Mouse (Mus musculus) thymus, postnatal 14 days (tissue): ENCODE results near the gene Procr.
A peak's percentile ranks its signal among the peaks of the same experiment; 100 is the strongest.

ENCODE experiments used
- DNase-seq: peaks from one replicate; pipeline ENCODE4 v3.0.0; 2021

The Procr gene

DNA sequence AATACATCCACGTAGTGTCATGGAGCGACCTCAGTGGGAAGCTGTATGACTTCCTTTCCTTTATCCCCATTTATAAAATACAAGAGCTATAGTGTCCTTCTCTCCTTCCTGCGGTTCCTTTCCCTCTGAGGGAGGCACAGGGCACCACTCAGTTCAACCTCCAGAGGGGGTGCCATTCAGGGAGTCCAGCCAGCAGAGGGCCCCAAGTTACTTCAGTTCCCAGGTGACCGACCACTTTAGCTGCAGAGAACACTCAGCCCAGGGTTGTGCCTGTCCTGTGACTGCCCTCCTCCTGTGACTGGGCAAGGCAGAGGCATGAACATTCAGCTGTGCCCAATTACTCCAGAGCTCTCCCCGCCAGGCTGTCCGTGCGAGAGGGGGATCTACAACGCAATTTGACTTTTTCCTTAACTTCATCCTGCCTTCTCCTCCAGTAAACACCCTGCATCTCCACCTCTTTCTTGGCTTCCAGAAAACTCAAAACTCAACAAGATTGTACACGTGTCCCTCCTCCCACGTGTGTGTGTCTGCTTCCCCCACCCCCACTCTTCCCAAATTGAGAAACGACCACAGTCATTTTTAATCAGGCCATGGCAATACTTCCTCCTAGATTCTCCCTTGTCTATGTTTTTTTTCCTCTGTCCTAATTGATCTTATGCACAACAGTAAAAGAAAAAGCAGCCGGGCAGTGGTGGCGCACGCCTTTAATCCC is 6.1 kb downstream of the Procr start:
- peak; percentile 14 for DNase-seq

GRCm38 (mm10) chr2:155764679-155765418 is 13.9 kb downstream of the Procr start:
- DNase-seq, result peak; percentile 82

GRCm38 (mm10) chr2:155773664-155774063 is 22.7 kb downstream of the Procr start:
- DNase-seq, result no peak

DNA sequence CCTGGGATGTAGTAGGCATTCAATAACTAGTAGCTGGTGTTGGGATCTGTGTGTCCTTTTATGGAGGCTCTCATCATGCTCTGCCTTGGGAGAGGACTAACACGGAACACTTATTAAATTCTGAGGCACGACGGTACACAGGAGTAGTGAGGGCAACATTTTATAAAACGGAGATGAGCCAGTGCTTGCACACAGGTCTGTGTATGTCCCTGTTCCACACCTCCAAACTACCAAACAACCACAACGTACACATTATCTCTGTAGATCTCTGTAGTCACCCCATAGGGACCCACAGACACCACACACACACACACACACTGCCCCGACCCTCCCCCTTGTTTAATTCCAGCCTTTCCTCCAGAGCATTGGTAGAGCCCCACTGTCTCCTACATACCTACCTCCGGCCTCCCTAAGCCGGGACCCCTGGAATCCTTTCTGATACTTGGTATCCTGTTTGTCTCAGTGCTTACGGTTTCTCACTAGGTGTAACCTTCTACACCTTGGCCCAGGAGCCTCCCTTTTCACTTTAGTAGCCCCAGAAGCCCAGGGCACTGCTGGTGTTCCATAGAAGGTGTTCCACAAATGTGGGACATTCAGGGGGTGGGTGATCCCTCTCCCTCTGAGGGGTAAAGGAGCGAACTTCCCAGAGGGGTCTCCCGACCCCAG is 23.5 kb downstream of the Procr start:
- no peak for DNase-seq

DNA sequence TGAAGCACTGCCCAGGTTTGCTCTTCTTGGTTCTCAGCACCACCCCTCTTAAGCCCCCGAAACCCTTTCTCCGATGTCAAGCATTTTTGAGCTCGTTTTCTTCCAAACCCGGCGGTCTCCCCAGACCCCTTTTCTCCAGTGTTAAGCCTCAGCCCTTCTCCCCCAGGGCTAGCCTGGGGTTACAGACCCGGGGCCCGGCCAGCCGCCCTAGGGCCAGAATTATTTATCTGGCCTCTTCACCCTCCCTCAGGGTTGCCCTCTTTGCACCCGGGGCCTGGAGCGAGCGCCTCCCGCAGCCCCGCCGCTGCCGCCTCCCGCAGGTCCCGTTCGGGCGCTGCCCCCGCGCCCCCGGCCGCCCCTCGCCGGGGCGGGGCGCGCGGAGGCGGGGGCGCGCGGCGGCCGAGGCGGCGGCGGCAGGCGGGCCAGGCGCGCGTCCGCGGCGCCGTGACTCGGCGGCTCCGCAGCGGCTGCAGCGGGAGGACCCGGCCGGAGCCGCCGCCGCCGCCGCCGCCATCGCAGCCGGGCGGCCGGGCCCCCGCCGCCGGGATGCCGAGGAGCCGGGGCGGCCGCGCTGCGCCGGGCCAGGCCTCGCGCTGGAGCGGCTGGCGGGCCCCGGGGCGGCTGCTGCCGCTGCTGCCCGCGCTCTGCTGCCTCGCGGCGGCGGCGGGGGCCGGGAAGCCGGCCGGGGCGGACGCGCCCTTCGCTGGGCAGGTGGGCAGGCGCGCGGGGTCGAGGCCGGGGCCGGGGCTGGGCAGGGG is 24.2 kb downstream of the Procr start, which contains the start of gene Mmp24:
Mmp24 (plus strand) TSS at position 416 of the 758 bp plus-strand sequence.
- DNase-seq, result no peak

GRCm38 (mm10) chr2:155775685-155776263 is 24.9 kb downstream of the Procr start:
- peak; percentile 50 for DNase-seq

DNA sequence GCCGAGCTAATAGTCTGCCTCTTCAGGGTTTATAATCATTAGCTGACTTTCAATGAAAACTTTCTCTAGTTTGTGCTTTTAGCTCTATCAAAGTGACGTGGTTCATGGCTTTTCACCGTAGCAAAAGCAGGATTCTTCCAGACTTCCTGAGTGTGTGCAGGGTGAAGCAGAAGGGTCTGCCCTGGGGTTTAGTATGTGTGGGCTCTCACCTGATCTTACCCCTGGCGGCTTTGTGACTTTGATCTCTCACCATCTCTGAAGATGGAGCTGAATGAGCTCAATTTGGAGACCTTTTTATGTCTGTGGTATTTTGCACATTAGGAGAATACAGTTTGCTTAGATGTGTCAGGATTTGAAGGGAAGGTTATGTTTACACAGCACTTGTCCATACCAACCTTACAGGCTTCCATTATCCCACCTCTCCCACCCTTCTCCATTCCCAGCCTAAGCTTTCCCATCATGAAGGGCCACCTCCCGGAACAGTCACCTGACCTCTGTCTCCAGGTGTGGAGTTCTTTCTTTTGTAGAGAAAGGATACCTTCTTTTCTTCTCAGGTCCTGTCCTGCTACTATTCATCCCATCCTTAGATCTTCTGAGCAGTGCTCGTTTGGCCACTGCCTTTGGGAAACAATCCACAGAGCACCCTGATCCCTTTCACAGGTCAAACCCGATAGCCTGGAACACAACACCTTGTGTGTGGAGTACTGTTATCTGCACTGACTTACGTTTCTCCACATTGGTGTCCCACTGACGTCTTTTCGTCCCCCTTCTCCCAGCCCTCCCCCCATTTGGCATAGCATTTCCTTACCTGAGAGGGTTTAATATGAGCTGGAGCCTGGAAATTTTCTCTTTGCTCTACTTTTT is 26.1 kb downstream of the Procr start:
- no peak for DNase-seq

DNA sequence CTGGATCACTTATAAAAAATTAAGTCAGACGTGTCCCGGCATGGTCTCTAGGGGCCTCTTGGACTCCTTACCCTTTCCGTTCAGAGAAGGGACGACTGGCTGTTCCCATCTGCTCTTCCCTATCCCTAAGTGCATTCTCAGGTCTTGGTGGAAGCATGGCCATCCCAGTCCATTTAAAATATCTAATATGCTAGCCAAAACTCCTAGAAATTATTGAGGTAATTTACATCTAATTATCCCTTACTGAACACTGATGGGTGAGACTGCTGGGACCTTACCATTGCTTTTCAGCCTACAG is 26.7 kb downstream of the Procr start:
- no peak for DNase-seq

- DNase-seq, result no peak
Observed at GRCm38 (mm10) chr2:155778004-155778403, 27.1 kb downstream of the Procr start.

- no peak for DNase-seq
Observed at GRCm38 (mm10) chr2:155779066-155779465, 28.1 kb downstream of the Procr start.

DNA sequence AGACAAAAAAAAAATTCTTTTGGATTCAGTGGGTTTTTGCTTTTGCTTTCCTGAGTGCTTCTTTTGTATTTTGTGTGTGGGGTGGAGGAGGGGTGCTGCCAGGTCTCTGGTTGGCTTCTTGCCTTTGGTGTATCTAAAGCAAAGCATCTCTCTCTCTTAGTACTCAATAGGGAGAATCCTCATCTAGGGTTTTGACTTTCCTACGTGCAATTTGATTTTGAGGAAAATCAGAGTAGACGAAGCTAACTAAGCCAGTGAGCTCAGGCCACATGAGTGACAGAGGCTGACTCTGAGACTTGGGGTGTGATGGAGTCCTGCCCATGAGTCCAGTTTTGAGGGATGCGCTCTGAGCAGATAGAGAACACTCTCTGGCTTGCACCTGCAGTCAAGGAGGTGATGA is 28.6 kb downstream of the Procr start:
- no peak for DNase-seq

- DNase-seq, result no peak
Observed at GRCm38 (mm10) chr2:155784534-155784933, 33.6 kb downstream of the Procr start.

DNA sequence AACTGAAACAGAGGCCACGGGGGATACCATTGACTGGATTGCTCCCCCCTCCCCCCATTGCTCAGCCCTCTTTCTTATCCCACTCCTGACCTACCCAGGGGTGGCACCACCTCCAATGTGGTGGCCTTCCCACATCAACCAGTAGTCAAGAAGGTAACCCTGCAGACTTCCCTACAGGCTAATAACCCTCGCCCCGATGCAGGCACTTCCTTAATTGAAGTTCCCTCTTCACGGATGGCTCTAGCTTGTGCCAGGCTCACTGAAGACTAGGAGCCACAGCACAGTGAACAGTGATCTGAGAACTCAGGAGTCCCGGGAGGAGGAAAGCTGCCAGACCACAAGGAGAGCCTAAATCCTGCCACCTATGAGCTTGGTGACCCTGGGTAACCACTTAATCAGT is 36.0 kb downstream of the Procr start:
- no peak for DNase-seq

DNA sequence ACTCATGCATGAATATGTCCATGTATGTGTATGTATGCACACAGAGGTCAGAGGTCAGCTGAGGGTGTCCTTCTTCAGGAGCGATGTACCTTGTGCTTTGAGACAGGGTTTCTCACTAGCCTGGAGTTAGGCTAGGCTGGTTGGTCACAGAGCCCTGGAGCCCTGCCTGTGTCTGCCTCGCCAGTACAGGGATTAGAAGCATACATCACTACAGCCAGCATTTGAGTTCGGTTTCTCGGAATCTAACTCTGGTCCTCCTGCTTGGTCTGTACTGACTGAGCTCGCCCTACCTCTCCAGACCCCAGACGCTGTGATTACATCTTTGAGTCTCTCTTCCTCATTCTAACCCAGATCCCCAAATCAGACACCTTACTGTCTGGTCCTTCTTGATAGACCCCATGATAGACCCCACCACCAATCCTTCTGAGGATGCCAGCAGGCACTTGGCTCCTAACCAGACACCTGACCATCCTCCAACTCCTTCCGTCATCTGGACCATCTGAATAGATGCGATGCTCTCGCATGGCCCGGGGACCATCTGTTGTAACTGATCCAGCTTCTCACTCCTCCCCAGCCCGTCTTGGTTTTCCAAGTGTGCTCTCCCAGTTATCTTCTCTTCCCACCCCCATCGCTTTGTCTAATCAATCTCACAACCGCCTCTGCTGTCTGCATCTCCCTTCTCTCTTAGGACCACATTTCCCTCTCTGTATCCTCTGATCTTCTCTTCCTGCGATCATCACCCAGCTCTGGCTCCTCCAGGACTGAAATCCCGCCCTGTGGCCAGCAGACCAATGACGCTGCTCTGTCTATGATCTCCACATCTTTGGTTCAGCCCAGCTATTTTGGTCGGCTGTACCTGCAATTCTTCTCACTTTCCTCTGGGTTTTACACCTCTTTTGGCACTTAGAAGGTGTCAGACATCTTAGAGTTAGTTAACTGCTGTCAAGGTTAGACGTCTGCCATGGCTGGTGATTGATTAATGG is 37.3 kb downstream of the Procr start:
- DNase-seq, result no peak

GRCm38 (mm10) chr2:155792899-155793298 is 42.0 kb downstream of the Procr start:
- DNase-seq, result no peak

GRCm38 (mm10) chr2:155794674-155795445 is 43.9 kb downstream of the Procr start:
- no peak for DNase-seq

DNA sequence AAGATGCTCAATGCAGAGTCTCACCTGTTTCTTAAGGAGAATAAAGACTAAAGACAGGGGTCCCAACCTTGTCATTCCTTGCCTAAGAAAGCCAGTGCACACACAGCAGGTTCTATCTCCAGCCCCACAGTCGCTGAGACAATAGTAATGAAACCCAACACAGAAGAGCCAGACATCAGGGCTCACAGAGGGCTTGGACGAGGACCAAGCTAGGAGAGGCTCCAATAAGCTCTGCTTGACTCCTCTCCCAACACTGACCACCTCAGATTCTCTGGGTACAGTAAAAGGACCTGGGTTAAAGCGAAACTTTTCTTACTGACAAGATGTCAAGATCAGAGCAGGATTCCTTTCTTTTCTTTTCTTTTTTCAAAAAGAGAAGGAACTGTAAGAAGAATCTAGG is 47.7 kb downstream of the Procr start:
- no peak for DNase-seq

DNA sequence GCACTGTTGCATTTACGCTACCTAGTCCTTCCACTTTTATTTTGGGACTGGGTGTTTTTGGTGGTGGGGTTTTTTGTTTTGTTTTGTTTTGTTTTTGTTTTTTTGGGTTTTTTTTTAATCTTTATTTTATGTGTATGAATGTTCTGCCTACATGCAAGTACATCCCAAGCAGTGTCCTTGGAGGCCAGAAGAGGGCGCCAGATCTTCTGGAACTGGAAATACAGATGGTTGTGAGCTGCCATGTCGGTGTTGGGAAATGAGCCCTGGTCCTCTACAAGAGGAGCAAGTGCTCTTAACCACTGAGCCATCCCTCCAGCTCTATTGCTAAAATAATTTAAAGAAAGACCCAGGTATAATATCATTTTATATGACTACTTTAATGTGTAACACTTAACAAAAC is 51.8 kb downstream of the Procr start:
- peak; percentile 28 for DNase-seq

- no peak for DNase-seq
Observed at GRCm38 (mm10) chr2:155804053-155804452, 53.1 kb downstream of the Procr start.
